Mouse (Mus musculus): ENCODE data around the gene Kazald1.

The Kazald1 gene

GRCm38 (mm10) chr19:45047935-45048643, 27.0 kb upstream of the Kazald1 start:
- ATAC-seq (ENCODE audit: insufficient number of reproducible peaks, low FRiP score, low TSS enrichment) = peak; percentile 6; the same call in 1 of the 2 replicates

- no peak for ATAC-seq (ENCODE audit: insufficient number of reproducible peaks, low FRiP score, low TSS enrichment)
Observed at GRCm38 (mm10) chr19:45048644-45049365, 26.2 kb upstream of the Kazald1 start.

- ATAC-seq (ENCODE audit: insufficient number of reproducible peaks, low FRiP score, low TSS enrichment) = no peak
Observed at GRCm38 (mm10) chr19:45049523-45049922, 25.5 kb upstream of the Kazald1 start.

GRCm38 (mm10) chr19:45053451-45053850, 21.6 kb upstream of the Kazald1 start:
- no peak for ATAC-seq (ENCODE audit: insufficient number of reproducible peaks, low FRiP score, low TSS enrichment)

GRCm38 (mm10) chr19:45054892-45055690, 19.9 kb upstream of the Kazald1 start:
- ATAC-seq (ENCODE audit: insufficient number of reproducible peaks, low FRiP score, low TSS enrichment) = no peak

- 0 out of 2 replicates have a peak, but pooled peaks have one; percentile 27 for ATAC-seq (ENCODE audit: insufficient number of reproducible peaks, low FRiP score, low TSS enrichment)
Observed at GRCm38 (mm10) chr19:45056364-45056763, 18.7 kb upstream of the Kazald1 start.

GRCm38 (mm10) chr19:45056908-45057698, 17.9 kb upstream of the Kazald1 start:
- ATAC-seq (ENCODE audit: insufficient number of reproducible peaks, low FRiP score, low TSS enrichment) = no peak

- no peak for ATAC-seq (ENCODE audit: insufficient number of reproducible peaks, low FRiP score, low TSS enrichment)
Observed at GRCm38 (mm10) chr19:45057724-45058112, 17.3 kb upstream of the Kazald1 start.

GRCm38 (mm10) chr19:45058113-45058839, 16.8 kb upstream of the Kazald1 start:
- peak; percentile 85 for ATAC-seq (ENCODE audit: insufficient number of reproducible peaks, low FRiP score, low TSS enrichment)

GRCm38 (mm10) chr19:45058841-45059240, 16.2 kb upstream of the Kazald1 start:
- no peak for ATAC-seq (ENCODE audit: insufficient number of reproducible peaks, low FRiP score, low TSS enrichment)

GRCm38 (mm10) chr19:45063565-45064292, 11.3 kb upstream of the Kazald1 start:
- ATAC-seq (ENCODE audit: insufficient number of reproducible peaks, low FRiP score, low TSS enrichment) = peak; percentile 58; the same call in 1 of the 2 replicates

GRCm38 (mm10) chr19:45065226-45065625, 9.8 kb upstream of the Kazald1 start:
- no peak for ATAC-seq (ENCODE audit: insufficient number of reproducible peaks, low FRiP score, low TSS enrichment)

GRCm38 (mm10) chr19:45067170-45067569, 7.9 kb upstream of the Kazald1 start:
- ATAC-seq (ENCODE audit: insufficient number of reproducible peaks, low FRiP score, low TSS enrichment) = no peak

GRCm38 (mm10) chr19:45067758-45068510, 7.1 kb upstream of the Kazald1 start:
- ATAC-seq (ENCODE audit: insufficient number of reproducible peaks, low FRiP score, low TSS enrichment) = no peak

- ATAC-seq (ENCODE audit: insufficient number of reproducible peaks, low FRiP score, low TSS enrichment) = no peak
Observed at GRCm38 (mm10) chr19:45073871-45074542, 1.0 kb upstream of the Kazald1 start.

GRCm38 (mm10) chr19:45075323-45076035, 438 bp downstream of the Kazald1 start:
- ATAC-seq (ENCODE audit: insufficient number of reproducible peaks, low FRiP score, low TSS enrichment) = 0 out of 2 replicates have a peak, but pooled peaks have one; percentile 11

GRCm38 (mm10) chr19:45076036-45076575, 1.1 kb downstream of the Kazald1 start:
- ATAC-seq (ENCODE audit: insufficient number of reproducible peaks, low FRiP score, low TSS enrichment) = no peak

Measured in cerebellum, adult (tissue).